Mouse (Mus musculus) heart, adult 18-20 months (tissue): Measurements from ENCODE around the gene Gck. TPM values are rescaled to one million over a fixed set of nuclear protein-coding genes. Genes with fewer than 3 reads are reported as not detected.

ENCODE experiments used
- DNase-seq, 2 experiments: peaks; one replicate each; pipeline ENCODE4 v3.0.0; 2021 to 2022; ENCODE audit warnings: mixed read lengths in 1 of 2
- total RNA-seq, 2 experiments: library from RNA; stranded (reverse); gene quantifications; 2 replicates each; pipeline ENCODE4 v1.2.3; 2021

Gck gene
- total RNA-seq, 2 experiments from 2014 or later: 15.4 to 18.5 TPM

- peak; percentile 98 to 99 for DNase-seq
Measured at GRCm38 (mm10) chr11:5877921-5878526, 71.9 kb downstream of the Gck start, which contains the start of gene Pold2. Pold2 (minus strand) TSS chr11:5878292.

- DNase-seq: no peak
Measured at GRCm38 (mm10) chr11:5877421-5877820, 72.5 kb downstream of the Gck start.

GRCm38 (mm10) chr11:5873192-5873591 lies 76.7 kb downstream of the Gck start:
- no peak for DNase-seq

GRCm38 (mm10) chr11:5872707-5873106 lies 77.2 kb downstream of the Gck start:
- no peak for DNase-seq

- DNase-seq: no peak
Measured at GRCm38 (mm10) chr11:5870069-5870468, 79.8 kb downstream of the Gck start.

GRCm38 (mm10) chr11:5869331-5869730 lies 80.5 kb downstream of the Gck start:
- no peak for DNase-seq

- DNase-seq: no peak
Measured at GRCm38 (mm10) chr11:5868324-5868723, 81.6 kb downstream of the Gck start.

- no peak for DNase-seq
Measured at GRCm38 (mm10) chr11:5867196-5867595, 82.7 kb downstream of the Gck start.

GRCm38 (mm10) chr11:5862394-5863105 lies 87.3 kb downstream of the Gck start:
- peak in 1 of 2 experiments; percentile 43 for DNase-seq

- peak; percentile 66 to 72 for DNase-seq
Measured at GRCm38 (mm10) chr11:5861678-5862393, 88.0 kb downstream of the Gck start, which contains the start of gene Aebp1. Aebp1 (plus strand) TSS chr11:5861947.

- no peak for DNase-seq
Measured at GRCm38 (mm10) chr11:5860639-5861038, 89.2 kb downstream of the Gck start.

GRCm38 (mm10) chr11:5859883-5860550 lies 89.9 kb downstream of the Gck start:
- DNase-seq: no peak

GRCm38 (mm10) chr11:5858723-5859122 lies 91.2 kb downstream of the Gck start:
- DNase-seq: no peak

- no peak for DNase-seq
Measured at GRCm38 (mm10) chr11:5856479-5857130, 93.3 kb downstream of the Gck start.

GRCm38 (mm10) chr11:5855902-5856301 lies 94.0 kb downstream of the Gck start:
- DNase-seq: peak; percentile 71 to 80

GRCm38 (mm10) chr11:5855481-5855880 lies 94.4 kb downstream of the Gck start:
- DNase-seq: no peak

- peak in 1 of 2 experiments; percentile 40 for DNase-seq
Measured at GRCm38 (mm10) chr11:5852314-5852713, 97.6 kb downstream of the Gck start.

- no peak for DNase-seq
Measured at GRCm38 (mm10) chr11:5851021-5851736, 98.7 kb downstream of the Gck start.
